Mouse (Mus musculus) CD4-positive naive resting alpha-beta T cell, adult 57 days (primary cell): ENCODE measurements around the gene Usp19. TPM values are rescaled to one million over a fixed set of nuclear protein-coding genes. Genes with fewer than 3 reads are reported as not detected.

ENCODE experiments used
- total RNA-seq: library from RNA; stranded (reverse); gene quantifications from one replicate; pipeline ENCODE4 v1.2.4, GENCODE M21; 2023

The Usp19 gene
- total RNA-seq, result 305 TPM

DNA sequence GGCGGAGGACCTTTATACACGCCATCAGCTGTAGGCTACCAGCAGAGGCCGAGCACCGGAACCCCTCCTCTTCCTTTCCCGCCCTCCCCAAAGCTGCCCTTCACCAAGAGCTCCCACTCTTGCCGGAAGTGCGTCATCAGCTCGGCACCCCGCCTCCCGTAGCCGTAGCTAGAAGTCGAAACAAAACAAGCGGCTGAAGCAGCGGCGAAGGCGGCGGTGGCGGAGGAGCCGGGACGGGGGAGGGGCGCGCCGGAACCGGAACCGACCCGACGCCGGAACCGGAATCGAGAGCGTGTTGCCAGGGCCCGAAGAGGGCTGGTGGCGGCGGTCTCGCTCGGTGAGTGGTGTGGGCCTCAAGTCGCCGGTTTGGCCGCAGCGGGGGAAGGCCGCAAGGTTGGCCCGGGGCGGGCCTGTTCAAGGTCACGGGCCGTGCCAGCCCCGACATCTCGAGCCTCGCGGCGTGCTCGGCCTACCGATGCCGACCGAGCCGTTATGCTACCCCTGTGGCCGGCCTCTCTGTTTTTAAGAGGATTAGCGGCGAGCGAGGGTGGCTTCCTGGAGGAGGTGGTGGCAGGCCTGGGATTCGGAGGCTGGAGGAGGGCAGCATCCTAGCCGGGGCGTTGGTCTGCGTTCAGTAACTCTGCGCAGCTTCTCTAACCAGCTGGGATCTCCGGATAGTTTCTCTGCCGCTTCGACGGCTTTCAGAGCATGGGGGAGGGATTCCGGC lies at the start of gene Usp19:
Gene Usp19, plus strand, starts transcription at position 44 of the 727 bp plus-strand sequence.

DNA sequence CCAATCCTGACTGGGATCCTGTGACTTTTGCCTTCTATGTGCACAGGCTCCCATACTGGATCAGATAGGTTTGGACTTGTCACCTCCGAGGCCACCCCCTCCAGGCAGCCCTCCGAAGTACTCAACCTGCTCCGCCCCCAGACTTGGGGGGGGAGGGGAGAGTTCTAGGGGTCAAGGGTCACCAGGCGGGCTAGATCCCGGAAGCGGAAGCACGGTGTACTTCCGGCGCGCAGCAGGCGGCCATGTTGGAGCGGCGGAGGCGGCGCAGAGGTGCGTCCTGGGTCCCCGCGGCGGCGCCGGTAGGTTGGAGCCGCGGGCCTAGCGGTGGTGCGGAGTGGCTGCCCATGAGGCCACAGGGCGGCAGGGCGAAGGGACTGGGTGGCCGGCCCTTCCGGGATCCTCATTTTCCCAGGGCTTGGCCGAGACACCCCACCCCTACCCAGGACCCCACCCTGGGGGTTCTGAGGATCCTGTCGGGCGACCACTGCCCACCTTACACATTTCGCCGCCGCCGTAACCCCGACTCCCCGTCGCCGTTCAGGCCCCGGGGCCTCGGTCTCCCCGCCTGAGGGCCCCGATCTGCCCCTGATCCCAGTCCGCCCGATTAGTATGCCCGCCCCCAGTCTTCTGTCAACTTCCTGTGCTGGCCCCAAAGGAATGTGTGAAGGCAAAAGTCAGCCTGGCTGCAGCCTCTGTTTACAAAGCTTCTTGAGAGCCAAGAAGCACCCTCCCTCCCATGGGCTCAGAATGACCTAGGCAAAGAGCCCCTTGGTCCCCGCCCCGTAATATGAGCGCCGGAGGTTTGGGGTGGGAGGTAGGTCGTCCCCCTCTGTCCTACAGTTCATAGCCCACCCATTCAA lies 29.9 kb upstream of the Usp19 start, which contains the start of gene Ccdc71:
Gene Ccdc71, plus strand, starts transcription at position 209 of the 860 bp plus-strand sequence.

DNA sequence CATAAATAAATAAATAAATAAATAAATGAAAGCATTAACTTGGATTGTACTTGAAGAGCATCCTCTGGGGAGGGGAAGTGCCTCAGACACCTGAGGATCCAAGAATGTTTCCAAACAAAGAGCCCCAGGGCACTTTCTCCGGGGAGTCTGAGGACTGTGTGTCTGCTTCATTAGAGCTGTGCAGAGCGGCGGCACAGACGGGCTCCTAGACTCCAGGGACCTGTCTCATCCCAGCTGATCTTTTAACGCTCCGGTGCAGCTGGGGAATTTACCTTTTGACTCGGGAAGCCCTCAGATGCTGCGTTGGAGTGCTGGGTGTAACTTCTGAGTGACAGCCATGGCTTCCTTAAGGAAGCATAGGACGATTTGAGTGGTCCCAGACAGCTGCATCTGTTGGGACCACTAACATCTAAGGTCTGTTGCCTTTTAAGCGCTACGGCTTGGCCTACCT lies 29.2 kb upstream of the Usp19 start, which contains the start of gene Klhdc8b:
Gene Klhdc8b, minus strand, starts transcription at position 401 of the 451 bp plus-strand sequence.

DNA sequence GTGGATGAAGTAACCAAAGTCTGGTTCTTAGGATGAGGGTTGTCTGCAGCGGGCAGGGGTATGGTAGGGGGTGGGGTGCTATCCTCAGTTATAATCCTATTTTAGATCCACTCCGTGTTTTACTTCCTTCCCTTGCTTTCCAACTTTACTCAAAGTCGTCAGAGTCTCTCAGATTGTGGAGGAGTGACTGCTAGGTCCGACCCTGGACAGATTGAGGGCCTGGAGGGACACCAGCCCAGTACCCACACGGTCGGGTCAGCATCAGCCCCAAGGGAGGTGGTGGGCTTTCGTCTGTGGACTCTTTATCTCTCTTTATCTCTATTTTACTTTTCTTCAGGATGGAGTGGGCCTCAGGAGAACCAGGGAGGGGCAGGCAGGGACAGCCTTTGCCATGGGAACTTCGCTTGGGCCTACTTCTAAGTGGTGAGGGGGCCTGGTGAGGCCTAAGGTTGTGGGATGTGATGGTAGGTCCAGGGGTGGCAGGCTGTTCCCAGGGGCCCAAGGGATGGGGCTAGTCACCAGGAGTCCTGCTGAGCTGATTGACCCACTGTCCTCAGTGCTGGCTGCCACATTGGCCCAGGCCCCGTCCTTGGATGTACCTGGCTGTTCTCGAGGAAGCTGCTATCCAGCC lies 10.6 kb upstream of the Usp19 start, which contains the start of gene Lamb2:
Gene Lamb2, plus strand, starts transcription at position 16 of the 631 bp plus-strand sequence.

DNA sequence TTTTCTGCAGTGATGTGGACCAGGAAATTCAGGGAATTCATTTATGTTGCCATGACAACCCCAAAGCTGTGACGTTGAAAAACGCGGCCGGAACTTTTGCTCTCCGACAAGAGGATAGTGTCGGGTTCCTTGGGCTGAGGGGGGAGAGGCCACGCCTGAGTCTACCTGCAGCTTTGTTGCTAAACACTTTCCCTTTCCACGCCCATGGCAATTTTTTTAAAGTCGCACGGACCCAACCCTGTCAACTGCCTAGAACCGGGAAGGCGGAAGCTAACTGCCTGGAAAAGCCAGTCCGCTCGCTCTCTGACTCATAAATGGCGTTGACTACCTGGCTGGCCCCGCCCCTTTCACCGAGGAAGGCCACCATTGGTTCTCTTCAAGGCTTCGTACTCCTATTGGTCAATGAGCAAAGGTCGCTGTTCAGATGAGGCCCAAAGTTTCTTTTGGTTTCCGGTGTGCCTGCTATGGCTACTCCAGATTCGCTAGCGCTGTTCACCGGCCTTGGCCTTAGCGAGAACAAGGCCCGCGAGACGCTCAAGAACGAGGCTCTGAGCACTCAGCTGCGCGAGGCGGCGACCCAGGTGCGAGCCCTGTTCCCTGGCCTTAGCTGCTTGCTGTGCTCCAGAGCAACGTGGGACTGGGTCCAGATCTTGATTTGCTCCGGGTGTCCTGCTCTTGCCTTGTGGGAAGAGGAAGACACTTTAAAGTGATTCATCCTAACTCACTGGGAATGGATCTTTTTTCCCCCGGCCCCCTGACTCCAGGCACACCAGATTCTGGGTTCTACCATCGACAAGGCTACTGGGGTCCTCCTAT lies 17.4 kb downstream of the Usp19 start, which contains the start of gene Qars:
Gene Qars, plus strand, starts transcription at position 88 of the 816 bp plus-strand sequence.

DNA sequence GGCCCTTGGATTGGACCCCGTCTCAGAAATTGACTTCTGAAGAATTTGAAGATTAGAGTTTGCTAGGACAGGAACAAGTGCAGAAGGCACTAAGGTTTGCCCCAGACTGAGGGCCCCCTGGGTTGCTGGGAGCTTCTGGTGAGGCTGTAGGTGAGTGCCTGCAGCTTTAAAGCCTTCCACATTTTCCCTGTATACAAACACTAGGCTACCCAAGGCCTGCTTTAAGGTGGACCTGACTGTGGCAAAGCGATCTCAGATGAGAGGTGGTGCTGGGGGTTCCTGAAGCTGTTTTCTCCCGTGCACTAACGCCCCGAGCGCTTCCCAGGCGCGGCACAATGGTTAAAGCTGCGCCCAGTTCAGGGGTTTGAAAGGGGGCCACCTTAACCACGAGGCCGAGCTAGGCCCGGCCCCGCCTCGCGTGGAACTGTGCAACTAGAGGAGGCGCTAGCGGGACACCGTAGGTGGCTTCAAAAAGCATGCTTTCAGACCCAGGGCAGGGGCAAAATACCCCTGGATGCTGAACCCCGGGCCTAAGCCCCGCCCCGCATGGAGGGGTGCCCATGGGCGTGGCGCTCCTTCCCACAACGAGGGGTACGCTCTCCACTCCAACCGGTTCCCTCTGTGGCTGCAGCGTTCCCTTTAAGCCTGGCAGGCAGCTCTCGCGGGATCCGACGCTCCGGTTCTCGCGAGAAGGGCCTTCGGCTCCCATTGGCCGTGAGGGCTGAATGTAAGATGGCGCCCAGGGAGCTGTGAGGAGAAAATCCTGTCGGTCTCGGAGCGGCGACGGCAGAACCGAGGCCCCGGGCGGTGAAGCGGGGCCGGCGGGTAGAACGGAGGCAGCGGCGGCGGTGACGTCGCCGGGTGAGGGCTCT lies 26.2 kb downstream of the Usp19 start, which contains the start of gene Qrich1:
Gene Qrich1, plus strand, starts transcription at position 427 of the 872 bp plus-strand sequence.

Other genes starting within 250 kb of the Usp19 start
- 28.7 TPM for gene Dag1, start 226.6 kb upstream of the Usp19 start, total RNA-seq
- 4.9 TPM for gene Nicn1, start 200.2 kb upstream of the Usp19 start, total RNA-seq
- gene Amt, start 193.7 kb upstream of the Usp19 start, total RNA-seq, result 1.7 TPM
- 361 TPM for gene Rhoa, start 184.5 kb upstream of the Usp19 start, total RNA-seq
- 9.9 TPM for gene Tcta, start 184.4 kb upstream of the Usp19 start, total RNA-seq
- 247 TPM for gene Gpx1, start 151.7 kb upstream of the Usp19 start, total RNA-seq
- 140 TPM for gene Usp4, start 142.7 kb upstream of the Usp19 start, total RNA-seq
- 6.2 TPM for gene 1700102P08Rik, start 97.8 kb upstream of the Usp19 start, total RNA-seq
- not detected for gene Ccdc36, start 62.1 kb upstream of the Usp19 start, total RNA-seq
- not detected for gene BC048562, start 54.1 kb upstream of the Usp19 start, total RNA-seq
- 25.0 TPM for gene Ccdc71, start 30.1 kb upstream of the Usp19 start, total RNA-seq
- 4.3 TPM for gene Klhdc8b, start 29.0 kb upstream of the Usp19 start, total RNA-seq
- 2.4 TPM for gene Lamb2, start 10.9 kb upstream of the Usp19 start, total RNA-seq
- gene Qars, start 17.1 kb downstream of the Usp19 start, total RNA-seq, result 180 TPM
- gene Qrich1, start 26.2 kb downstream of the Usp19 start, total RNA-seq, result 222 TPM
- 204 TPM for gene Impdh2, start 69.7 kb downstream of the Usp19 start, total RNA-seq
- gene Ndufaf3, start 76.8 kb downstream of the Usp19 start, total RNA-seq, result 18.4 TPM
- gene Dalrd3, start 79.3 kb downstream of the Usp19 start, total RNA-seq, result 48.9 TPM
- gene Wdr6, start 88.1 kb downstream of the Usp19 start, total RNA-seq, result 30.9 TPM
- 8.6 TPM for gene P4htm, start 107.1 kb downstream of the Usp19 start, total RNA-seq
- gene Arih2, start 158.8 kb downstream of the Usp19 start, total RNA-seq, result 149 TPM
- 19.7 TPM for gene Slc25a20, start 171.5 kb downstream of the Usp19 start, total RNA-seq
- 10.8 TPM for gene Prkar2a, start 198.7 kb downstream of the Usp19 start, total RNA-seq